Mouse (Mus musculus) heart, postnatal 4 days (tissue): ENCODE measurements around the gene Rab8a. TPM values are rescaled to one million over a fixed set of nuclear protein-coding genes. Genes with fewer than 3 reads are reported as not detected.
"Not testable (repeated sequence)": the region's sequence is repeated elsewhere in the genome, so short reads cannot be mapped to it uniquely, and the experiment has no call there.

Source experiments
- DNase-seq: peaks from one replicate; pipeline ENCODE4 v3.0.0; 2021
- total RNA-seq, 2 experiments: library from RNA; stranded (reverse); gene quantifications; 2 replicates each; pipeline ENCODE4 v1.2.3; 2021

Rab8a gene
- total RNA-seq: 10 to 100 TPM; 38.1 to 43.2 TPM

GRCm38 (mm10) chr8:72160707-72161697, at the start of gene Rab8a:
Gene Rab8a, plus strand, starts transcription at chr8:72161200.
- DNase-seq: peak; percentile 100

GRCm38 (mm10) chr8:72112486-72112885, 48.5 kb upstream of the Rab8a start:
- DNase-seq: no peak

- no peak for DNase-seq
These were observed 45.8 kb upstream of the Rab8a start for GRCm38 (mm10) chr8:72115202-72115601.

GRCm38 (mm10) chr8:72118616-72119015, 42.4 kb upstream of the Rab8a start:
- DNase-seq: no peak

- not testable (repeated sequence) for DNase-seq
These were observed 39.5 kb upstream of the Rab8a start for GRCm38 (mm10) chr8:72121486-72121885.

- no peak for DNase-seq
These were observed 39.0 kb upstream of the Rab8a start for GRCm38 (mm10) chr8:72121997-72122396.

GRCm38 (mm10) chr8:72127834-72128233, 33.2 kb upstream of the Rab8a start:
- no peak for DNase-seq

- DNase-seq: peak; percentile 48
These were observed 29.7 kb upstream of the Rab8a start for GRCm38 (mm10) chr8:72131251-72131650.

GRCm38 (mm10) chr8:72131901-72132300, 29.1 kb upstream of the Rab8a start:
- DNase-seq: no peak

GRCm38 (mm10) chr8:72132417-72132816, 28.6 kb upstream of the Rab8a start:
- DNase-seq: no peak

GRCm38 (mm10) chr8:72132891-72133290, 28.1 kb upstream of the Rab8a start:
- DNase-seq: no peak

- DNase-seq: no peak
These were observed 27.5 kb upstream of the Rab8a start for GRCm38 (mm10) chr8:72133507-72133906.

- peak; percentile 83 for DNase-seq
These were observed 26.1 kb upstream of the Rab8a start, which contains the start of gene Tpm4 for GRCm38 (mm10) chr8:72134756-72135445. Gene Tpm4, plus strand, starts transcription at chr8:72134975.

- peak; percentile 70 for DNase-seq
These were observed 25.3 kb upstream of the Rab8a start for GRCm38 (mm10) chr8:72135446-72136301.

GRCm38 (mm10) chr8:72136302-72136978, 24.6 kb upstream of the Rab8a start:
- DNase-seq: peak; percentile 76

GRCm38 (mm10) chr8:72137431-72137830, 23.6 kb upstream of the Rab8a start:
- no peak for DNase-seq

- no peak for DNase-seq
These were observed 22.5 kb upstream of the Rab8a start for GRCm38 (mm10) chr8:72138456-72138855.

- no peak for DNase-seq
These were observed 17.7 kb upstream of the Rab8a start for GRCm38 (mm10) chr8:72143256-72143824.

- DNase-seq: no peak
These were observed 16.5 kb upstream of the Rab8a start for GRCm38 (mm10) chr8:72144345-72144975.

GRCm38 (mm10) chr8:72145511-72145910, 15.5 kb upstream of the Rab8a start:
- DNase-seq: no peak

- DNase-seq: no peak
These were observed 14.9 kb upstream of the Rab8a start for GRCm38 (mm10) chr8:72146056-72146455.
